Mouse (Mus musculus) stomach, postnatal 0 days (tissue): ENCODE measurements around the gene Syngr2.

Experiments
- CTCF ChIP-seq: IDR thresholded peaks from 2 replicates; pipeline ENCODE4 v1.5.1; 2016; ENCODE audit warnings: antibody characterized with exemption, low read depth, mild to moderate bottlenecking, moderate library complexity
- EP300 ChIP-seq: optimal IDR thresholded peaks from 2 replicates; pipeline ENCODE3; 2016; ENCODE audit warnings: antibody characterized with exemption

- TF ChIP-seq EP300 (no peak), CTCF (no peak)
Observed at GRCm38 (mm10) chr11:117770407-117770806, 39.1 kb upstream of the Syngr2 start.
